Mouse (Mus musculus): ENCODE data around the gene Srl. TPM values are rescaled to one million over a fixed set of nuclear protein-coding genes. Genes with fewer than 3 reads are reported as not detected.

The Srl gene
- polyA plus RNA-seq, 1 experiment, result 12.1 TPM

DNA sequence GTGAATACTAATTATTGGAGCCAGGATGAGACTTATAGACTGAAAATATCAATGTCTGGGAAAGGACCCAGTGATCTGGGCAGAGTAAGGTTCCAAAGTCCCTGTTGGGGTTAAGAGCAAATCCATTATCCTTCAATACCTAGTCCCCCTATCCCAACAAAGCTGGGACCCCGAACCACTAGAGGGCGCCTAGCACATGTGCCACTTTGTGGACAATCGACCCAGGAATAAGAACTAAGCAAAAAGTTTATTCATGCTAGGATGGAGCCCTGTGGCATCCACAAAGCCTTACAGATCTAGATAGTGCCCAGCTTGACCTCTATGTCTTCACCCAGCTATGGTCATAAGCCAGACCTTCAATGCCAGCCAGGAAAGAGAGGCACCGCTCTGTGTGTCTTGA is 26.3 kb upstream of the Srl start:
- Histone ChIP-seq H3K4me1 (replicated peaks; ENCODE audit: control insufficient read depth, insufficient read depth, low read length) (no peaks in the 10 kb centered on the region), H3K27me3 (ENCODE audit: control insufficient read depth, insufficient read depth, low read length) (no peaks in the 10 kb centered on the region), H3K27ac (ENCODE audit: control insufficient read depth, insufficient read depth, low read length) (no peak overlapping the region), H3K4me3 (ENCODE audit: control insufficient read depth, insufficient read depth, low read length) (no peak overlapping the region), H3K36me3 (ENCODE audit: control insufficient read depth, insufficient read depth, low read length) (no peaks in the 10 kb centered on the region)
- 23% methylated on average over 4 of the region's 4 CpGs for WGBS
- DNase-seq, result peak; percentile 82
- TF ChIP-seq POLR2A (IDR thresholded peaks at IDR 0.05; ENCODE audit: control insufficient read depth, extremely low read depth, insufficient read depth, low read length, poor library complexity), result no peak
- TF ChIP-seq CTCF (IDR thresholded peaks at IDR 0.05; ENCODE audit: borderline replicate concordance, control insufficient read depth, extremely low read depth, insufficient read depth, low read length, poor library complexity), result no peak

DNA sequence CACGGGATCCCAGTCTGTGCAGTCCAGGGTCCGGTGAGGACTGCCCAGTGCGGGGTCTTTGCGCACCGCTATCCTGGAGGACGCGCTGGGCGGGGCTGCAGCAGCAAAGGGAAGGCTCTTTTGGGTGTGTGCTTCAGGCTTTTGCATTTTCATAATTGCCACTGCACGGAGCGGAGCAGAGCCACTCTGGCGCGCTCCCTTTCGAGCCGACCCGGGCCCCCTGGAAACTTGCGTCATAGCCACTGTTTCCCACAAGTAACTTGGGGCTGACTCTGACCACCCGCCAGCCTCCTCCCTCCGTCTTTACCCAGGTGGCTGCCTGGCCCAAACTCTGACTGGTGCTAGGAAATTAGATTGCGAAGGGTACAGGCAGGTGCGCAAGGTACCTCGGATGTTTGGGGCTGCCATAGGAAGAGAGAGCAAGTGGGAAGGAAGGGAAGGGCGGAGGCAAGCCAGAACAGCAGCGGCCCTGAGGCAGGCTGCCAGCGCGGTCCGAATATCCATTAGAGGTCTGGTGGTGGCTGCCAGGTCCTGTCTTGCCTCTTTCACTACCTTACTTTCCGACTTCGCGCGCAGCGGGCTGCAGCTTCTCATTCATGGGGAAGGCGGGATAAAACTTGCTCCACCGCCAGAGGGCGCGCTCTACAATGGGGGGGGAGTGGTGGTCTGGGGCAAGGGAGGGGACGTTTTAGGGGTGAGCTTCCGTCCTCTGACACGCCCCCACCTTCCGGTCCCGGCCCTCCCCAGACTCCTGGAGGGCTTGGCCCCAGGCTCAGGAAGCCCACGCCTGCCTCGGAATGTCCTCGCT is 18.7 kb upstream of the Srl start:
- H3K27me3 ChIP-seq (ENCODE audit: control insufficient read depth, insufficient read depth, low read length), result no peaks in the 10 kb centered on the region
- no peaks in the 10 kb centered on the region for H3K36me3 ChIP-seq (ENCODE audit: control insufficient read depth, insufficient read depth, low read length)
- H3K4me3 ChIP-seq (ENCODE audit: control insufficient read depth, insufficient read depth, low read length), result peak overlapping the region; percentile 78
- peaks cover 18% of the 10 kb centered on the region for H3K4me1 ChIP-seq (replicated peaks; ENCODE audit: control insufficient read depth, insufficient read depth, low read length)
- DNase-seq, result peak; percentile 67
- H3K27ac ChIP-seq (ENCODE audit: control insufficient read depth, insufficient read depth, low read length), result peak overlapping the region; percentile 75
- 2% methylated on average over 43 of the region's 43 CpGs for WGBS
- TF ChIP-seq POLR2A (IDR thresholded peaks at IDR 0.05; ENCODE audit: control insufficient read depth, extremely low read depth, insufficient read depth, low read length, poor library complexity) (no peak), CTCF (IDR thresholded peaks at IDR 0.05; ENCODE audit: borderline replicate concordance, control insufficient read depth, extremely low read depth, insufficient read depth, low read length, poor library complexity) (peak; percentile 85)

DNA sequence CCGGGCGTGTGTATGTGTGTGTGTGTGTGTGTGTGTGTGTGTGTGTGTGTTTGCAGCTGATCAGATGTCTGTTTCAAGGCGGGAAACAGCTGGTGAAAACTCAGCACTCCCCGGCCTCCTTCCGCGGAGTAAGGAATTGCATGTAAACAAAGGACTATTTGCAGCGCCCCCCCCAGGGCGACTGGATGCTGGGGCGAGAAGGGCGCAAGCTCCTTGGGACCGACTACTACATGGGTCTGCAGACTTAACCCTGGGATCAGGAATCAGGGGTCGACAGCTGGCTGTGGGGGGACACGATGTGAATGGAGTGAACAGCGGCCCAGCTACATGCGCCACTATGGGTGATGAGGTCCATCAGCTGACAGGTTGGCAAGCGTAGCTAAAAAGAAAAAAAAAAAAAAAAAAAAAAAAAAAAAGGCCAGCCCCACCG is 18.1 kb upstream of the Srl start, which contains the start of gene Tfap4:
Gene Tfap4 (minus strand): TSS at position 140 of the 430 bp plus-strand sequence.
- H3K27me3 ChIP-seq (ENCODE audit: control insufficient read depth, insufficient read depth, low read length), result no peaks in the 10 kb centered on the region
- DNase-seq, result peak; percentile 86
- peak within 1 kb of the TSS; percentile 75 for H3K27ac ChIP-seq (ENCODE audit: control insufficient read depth, insufficient read depth, low read length)
- H3K4me3 ChIP-seq (ENCODE audit: control insufficient read depth, insufficient read depth, low read length), result peak within 1 kb of the TSS; percentile 78
- WGBS, result under 1% methylated on average over 17 of the region's 17 CpGs
- H3K36me3 ChIP-seq (ENCODE audit: control insufficient read depth, insufficient read depth, low read length), result no peaks in the 10 kb centered on the region
- TF ChIP-seq CTCF (IDR thresholded peaks at IDR 0.05; ENCODE audit: borderline replicate concordance, control insufficient read depth, extremely low read depth, insufficient read depth, low read length, poor library complexity) (peak; percentile 66; the same call in 1 of the 2 replicates), POLR2A (IDR thresholded peaks at IDR 0.05; ENCODE audit: control insufficient read depth, extremely low read depth, insufficient read depth, low read length, poor library complexity) (no peak)
- peaks cover 18% of the 10 kb centered on the region for H3K4me1 ChIP-seq (replicated peaks; ENCODE audit: control insufficient read depth, insufficient read depth, low read length)

DNA sequence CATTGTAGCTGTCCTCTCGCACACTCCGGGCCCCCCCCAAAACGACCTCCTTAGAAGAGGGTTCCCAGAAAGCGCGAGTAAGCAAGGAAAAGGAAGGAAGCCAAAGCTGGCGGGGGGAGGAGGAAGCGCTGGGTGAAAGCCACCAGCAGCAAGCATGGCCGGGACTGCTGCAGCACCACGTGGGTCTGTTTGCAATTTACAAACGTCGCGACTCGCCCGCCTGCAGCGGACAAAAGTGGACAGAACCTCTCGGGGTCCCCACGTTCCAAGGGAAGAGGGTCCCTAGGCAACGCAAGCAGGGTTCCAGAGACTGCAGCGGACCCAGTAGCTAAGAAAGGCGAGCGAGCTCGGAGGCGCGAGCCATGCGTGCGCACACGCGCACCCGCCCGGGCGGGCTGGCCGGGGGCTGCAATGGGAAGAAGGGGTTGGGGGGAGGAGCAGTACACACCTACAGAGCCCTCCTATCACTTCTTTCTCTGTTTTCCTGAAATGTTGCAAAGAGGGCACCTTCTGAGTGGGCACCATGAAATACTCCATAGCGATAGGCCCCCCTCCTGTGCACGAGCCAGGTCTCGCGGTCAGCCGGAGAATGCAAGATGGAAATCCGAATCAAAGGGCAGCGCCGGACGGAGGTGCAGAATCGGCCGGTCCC is 17.5 kb upstream of the Srl start:
- DNase-seq, result peak; percentile 68
- Histone ChIP-seq H3K36me3 (ENCODE audit: control insufficient read depth, insufficient read depth, low read length) (no peaks in the 10 kb centered on the region), H3K4me3 (ENCODE audit: control insufficient read depth, insufficient read depth, low read length) (peak overlapping the region; percentile 78), H3K27me3 (ENCODE audit: control insufficient read depth, insufficient read depth, low read length) (no peaks in the 10 kb centered on the region), H3K4me1 (replicated peaks; ENCODE audit: control insufficient read depth, insufficient read depth, low read length) (peaks cover 18% of the 10 kb centered on the region), H3K27ac (ENCODE audit: control insufficient read depth, insufficient read depth, low read length) (peak overlapping the region; percentile 66; the same call in 1 of the 2 replicates)
- TF ChIP-seq CTCF (IDR thresholded peaks at IDR 0.05; ENCODE audit: borderline replicate concordance, control insufficient read depth, extremely low read depth, insufficient read depth, low read length, poor library complexity) (no peak; the same call in 1 of the 2 replicates), POLR2A (IDR thresholded peaks at IDR 0.05; ENCODE audit: control insufficient read depth, extremely low read depth, insufficient read depth, low read length, poor library complexity) (peak; percentile 47; the same call in 1 of the 2 replicates)
- WGBS, result under 1% methylated on average over 43 of the region's 43 CpGs

DNA sequence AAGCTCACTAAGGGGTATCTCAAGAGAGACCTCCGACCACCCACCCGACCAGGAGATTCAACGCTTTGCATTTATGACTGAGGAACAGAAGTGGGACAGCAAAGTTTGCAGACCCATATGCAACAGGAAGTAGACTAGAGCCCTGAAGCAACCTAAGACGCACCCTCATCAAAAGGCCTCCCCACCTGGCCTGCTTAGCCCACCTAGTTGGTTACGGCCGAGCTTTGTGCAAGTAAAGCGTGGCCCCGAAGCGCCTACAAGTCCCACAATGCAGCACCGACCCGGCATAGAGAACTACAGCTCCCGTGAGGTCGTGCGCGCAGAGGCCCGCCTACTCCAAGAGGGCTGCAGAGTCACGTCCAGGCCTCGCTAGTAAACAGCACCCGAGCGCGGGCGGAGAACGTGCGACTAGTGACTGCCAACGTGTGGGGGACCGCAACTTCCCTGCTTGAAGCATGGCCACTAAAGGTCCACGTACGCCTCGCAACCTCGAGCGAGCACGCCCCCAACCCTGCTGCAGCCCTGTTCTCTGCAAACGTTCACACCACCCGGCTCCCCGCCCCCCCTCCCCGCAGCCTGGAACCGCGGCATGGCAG is 16.9 kb upstream of the Srl start:
- Histone ChIP-seq H3K4me1 (replicated peaks; ENCODE audit: control insufficient read depth, insufficient read depth, low read length) (peaks cover 20% of the 10 kb centered on the region), H3K36me3 (ENCODE audit: control insufficient read depth, insufficient read depth, low read length) (no peaks in the 10 kb centered on the region), H3K27me3 (ENCODE audit: control insufficient read depth, insufficient read depth, low read length) (no peaks in the 10 kb centered on the region), H3K4me3 (ENCODE audit: control insufficient read depth, insufficient read depth, low read length) (peak overlapping the region; percentile 78), H3K27ac (ENCODE audit: control insufficient read depth, insufficient read depth, low read length) (peak overlapping the region; percentile 78)
- no peak for TF ChIP-seq CTCF (IDR thresholded peaks at IDR 0.05; ENCODE audit: borderline replicate concordance, control insufficient read depth, extremely low read depth, insufficient read depth, low read length, poor library complexity)
- TF ChIP-seq POLR2A (IDR thresholded peaks at IDR 0.05; ENCODE audit: control insufficient read depth, extremely low read depth, insufficient read depth, low read length, poor library complexity), result peak; percentile 60
- under 1% methylated on average over 38 of the region's 38 CpGs for WGBS
- DNase-seq, result peak; percentile 93

DNA sequence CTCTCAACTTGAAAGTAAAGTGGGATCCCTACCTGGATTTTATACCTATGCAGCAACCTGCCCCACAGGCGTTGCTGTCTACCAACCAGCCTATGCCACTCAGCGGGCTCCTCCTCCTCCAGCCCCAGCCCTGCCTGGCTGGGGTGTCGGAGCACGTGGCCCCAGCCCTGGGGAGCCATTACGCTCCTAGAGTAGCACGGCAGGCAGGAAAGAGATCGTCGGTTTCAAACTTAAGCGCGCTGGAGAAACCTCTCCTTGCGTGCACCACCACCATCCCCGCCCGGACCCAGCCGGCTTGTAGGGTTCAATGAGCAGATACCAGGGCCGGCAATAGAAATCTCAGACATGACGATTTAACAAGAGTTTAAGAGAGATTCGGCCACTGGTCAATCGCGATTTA is 16.3 kb upstream of the Srl start:
- WGBS, result under 1% methylated on average over 19 of the region's 19 CpGs
- TF ChIP-seq CTCF (IDR thresholded peaks at IDR 0.05; ENCODE audit: borderline replicate concordance, control insufficient read depth, extremely low read depth, insufficient read depth, low read length, poor library complexity) (0 out of 2 replicates have a peak, but pooled peaks have one; percentile 15), POLR2A (IDR thresholded peaks at IDR 0.05; ENCODE audit: control insufficient read depth, extremely low read depth, insufficient read depth, low read length, poor library complexity) (no peak)
- peak overlapping the region; percentile 78 for H3K4me3 ChIP-seq (ENCODE audit: control insufficient read depth, insufficient read depth, low read length)
- H3K36me3 ChIP-seq (ENCODE audit: control insufficient read depth, insufficient read depth, low read length), result no peaks in the 10 kb centered on the region
- peak; percentile 72 for DNase-seq
- H3K4me1 ChIP-seq (replicated peaks; ENCODE audit: control insufficient read depth, insufficient read depth, low read length), result peaks cover 25% of the 10 kb centered on the region
- H3K27ac ChIP-seq (ENCODE audit: control insufficient read depth, insufficient read depth, low read length), result peak overlapping the region; percentile 78
- no peaks in the 10 kb centered on the region for H3K27me3 ChIP-seq (ENCODE audit: control insufficient read depth, insufficient read depth, low read length)
